Mouse (Mus musculus) adrenal gland (tissue): ENCODE measurements around the gene E2f2.

ENCODE experiments used
- intact Hi-C: fragments of 180-260 bp; cut with DNase I; formaldehyde crosslinking; loops from one replicate; pipeline ENCODE4 v1.15.1; 2025
- long read RNA-seq, 2 experiments: library from polyadenylated mRNA; unstranded; transcript quantifications; one replicate each; pipeline ENCODE4 v2.0.0; 2020; ENCODE audit warnings: borderline replicate concordance in 1 of 2; ENCODE audit not compliant: insufficient replicate concordance in 1 of 2

E2f2 gene
- long read RNA-seq, experiment 1, partial matches to known transcripts: 0 of 3 reads
- long read RNA-seq, experiment 1, other reads (novel, unspliced or antisense): 3 of 3 reads
- long read RNA-seq, experiment 2, partial matches to known transcripts: 0 of 1 reads
- long read RNA-seq, experiment 2, other reads (novel, unspliced or antisense): 1 of 1 reads

GRCm38 (mm10) chr4:136172011-136172541, at the start of gene E2f2:
Gene E2f2 (plus strand): TSS chr4:136172394.
- intact Hi-C loops: no loop called here

- intact Hi-C loops: no loop called here
Observed at GRCm38 (mm10) chr4:136123111-136123791, 48.9 kb upstream of the E2f2 start.

GRCm38 (mm10) chr4:136123792-136124161, 48.4 kb upstream of the E2f2 start:
- intact Hi-C loops: no loop called here

- intact Hi-C loops: no loop called here
Observed at GRCm38 (mm10) chr4:136124581-136124980, 47.6 kb upstream of the E2f2 start.

GRCm38 (mm10) chr4:136125458-136125857, 46.7 kb upstream of the E2f2 start:
- intact Hi-C loops: no loop called here

- intact Hi-C loops: no loop called here
Observed at GRCm38 (mm10) chr4:136126019-136126418, 46.2 kb upstream of the E2f2 start.

GRCm38 (mm10) chr4:136127670-136128069, 44.5 kb upstream of the E2f2 start:
- intact Hi-C loops: no loop called here

- intact Hi-C loops: no loop called here
Observed at GRCm38 (mm10) chr4:136129842-136130241, 42.4 kb upstream of the E2f2 start.

GRCm38 (mm10) chr4:136133801-136134200, 38.4 kb upstream of the E2f2 start:
- intact Hi-C loops: no loop called here

GRCm38 (mm10) chr4:136134418-136134977, 37.7 kb upstream of the E2f2 start:
- intact Hi-C loops: no loop called here

GRCm38 (mm10) chr4:136134978-136135873, 37.0 kb upstream of the E2f2 start:
- intact Hi-C loops: no loop called here

GRCm38 (mm10) chr4:136135874-136136728, 36.1 kb upstream of the E2f2 start:
- intact Hi-C loops: no loop called here

- intact Hi-C loops: no loop called here
Observed at GRCm38 (mm10) chr4:136139326-136140110, 32.7 kb upstream of the E2f2 start.

- intact Hi-C loops: no loop called here
Observed at GRCm38 (mm10) chr4:136140327-136141250, 31.6 kb upstream of the E2f2 start.

- intact Hi-C loops: no loop called here
Observed at GRCm38 (mm10) chr4:136142267-136143192, 29.7 kb upstream of the E2f2 start.

GRCm38 (mm10) chr4:136143193-136143976, 28.8 kb upstream of the E2f2 start, which contains the start of gene Id3:
Gene Id3 (plus strand): TSS chr4:136143497.
- intact Hi-C loops: no loop called here
